Mouse (Mus musculus) liver, embryonic 14.5 days (tissue): ENCODE results near the gene Pars2. TPM values are rescaled to one million over a fixed set of nuclear protein-coding genes. Genes with fewer than 3 reads are reported as not detected.

Experiments
- ATAC-seq: fragments of 200-750 bp; cut with Nextera tagmentation; 2 replicates; pipeline ENCODE4 v1.8.0; 2017; ENCODE audit warnings: moderate number of reproducible peaks, mild to moderate bottlenecking, moderate library complexity; ENCODE audit not compliant: insufficient read depth
- DNase-seq, 3 experiments: peaks; one replicate each; pipeline ENCODE4 v3.0.0-alpha.2; 2012 to 2013; ENCODE audit warnings: low read depth in 3 of 3, low spot score in 3 of 3
- H3K27ac ChIP-seq: fragments of 300-500 bp; sonication (generic); 2 replicates; pipeline ENCODE4 v1.5.1; 2014; ENCODE audit warnings: moderate library complexity, mild to moderate bottlenecking, control low read depth, inconsistent platforms
- H3K27me3 ChIP-seq: fragments of 300-500 bp; sonication (generic); 2 replicates; pipeline ENCODE4 v1.6.1; 2014; ENCODE audit warnings: mild to moderate bottlenecking, low read length, moderate library complexity; ENCODE audit not compliant: control insufficient read depth, insufficient read depth
- H3K36me3 ChIP-seq: fragments of 300-500 bp; sonication (generic); replicated peaks from 2 replicates; pipeline ENCODE4 v1.6.1; 2014; ENCODE audit warnings: low read depth; ENCODE audit not compliant: control insufficient read depth, insufficient read depth
- H3K4me1 ChIP-seq, 2 experiments: fragments of 200-500 bp in 1 of 2; fragments of 300-500 bp in 1 of 2; sonication (generic) in 1 of 2; replicated peaks; 2 replicates each; pipeline ENCODE4 v1.6.1; 2012 to 2014; ENCODE audit warnings: antibody characterized with exemption in 1 of 2, inconsistent platforms in 1 of 2, low read length in 1 of 2; ENCODE audit not compliant: control insufficient read depth in 2 of 2, insufficient read depth in 2 of 2
- H3K4me2 ChIP-seq: fragments of 300-500 bp; sonication (generic); 2 replicates; pipeline ENCODE4 v1.6.1; 2014; ENCODE audit warnings: low read depth, mild to moderate bottlenecking, control low read depth, moderate library complexity
- H3K4me3 ChIP-seq, 2 experiments: fragments of 200-500 bp in 1 of 2; fragments of 300-500 bp in 1 of 2; sonication (generic) in 1 of 2; 2 replicates each; pipeline ENCODE4 v1.5.1; 2012 to 2014; ENCODE audit warnings: low read depth in 2 of 2, low read length in 2 of 2, mild to moderate bottlenecking in 2 of 2, control low read depth in 1 of 2, inconsistent platforms in 1 of 2, moderate library complexity in 1 of 2; ENCODE audit not compliant: insufficient read depth in 1 of 2
- H3K9ac ChIP-seq: fragments of 300-500 bp; sonication (generic); replicated peaks from 2 replicates; pipeline ENCODE4 v1.6.1; 2014; ENCODE audit warnings: mild to moderate bottlenecking, control low read depth, moderate library complexity
- H3K9me3 ChIP-seq: fragments of 300-500 bp; sonication (generic); 2 replicates; pipeline ENCODE4 v1.6.1; 2016; ENCODE audit warnings: low read length, mixed read lengths; ENCODE audit not compliant: control insufficient read depth
- CTCF ChIP-seq: IDR thresholded peaks from 2 replicates; pipeline ENCODE4 v1.5.1; 2016; ENCODE audit warnings: antibody characterized with exemption, low read depth, control low read depth
- EP300 ChIP-seq: IDR thresholded peaks from 2 replicates; pipeline ENCODE4 v1.6.1; 2016; ENCODE audit warnings: antibody characterized with exemption, low read depth
- WGBS: fragments of 180-500 bp; shearing (Covaris S2); extraction: QIAGEN DNeasy Blood & Tissue Kit; methylation state at CpG from one replicate; pipeline ENCODE4 v1.1.7; 2014; ENCODE audit not compliant: insufficient replicate concordance; 5-methylcytosine and 5-hydroxymethylcytosine counted together
- polyA plus RNA-seq, 2 experiments: library from polyadenylated mRNA; depleted of rRNA in 1 of 2; stranded (reverse) in 1 of 2; unstranded in 1 of 2; fragments of >200 nt; fragmentation: Nextera tagmentation in 1 of 2; extraction: Ambion mirVana in 1 of 2; gene quantifications; 2 replicates each; pipeline versions ENCODE4 v1.2.1 to v1.2.3; 2012 to 2014

Pars2 gene
- polyA plus RNA-seq, 2 experiments: 3.9 to 4.3 TPM

DNA sequence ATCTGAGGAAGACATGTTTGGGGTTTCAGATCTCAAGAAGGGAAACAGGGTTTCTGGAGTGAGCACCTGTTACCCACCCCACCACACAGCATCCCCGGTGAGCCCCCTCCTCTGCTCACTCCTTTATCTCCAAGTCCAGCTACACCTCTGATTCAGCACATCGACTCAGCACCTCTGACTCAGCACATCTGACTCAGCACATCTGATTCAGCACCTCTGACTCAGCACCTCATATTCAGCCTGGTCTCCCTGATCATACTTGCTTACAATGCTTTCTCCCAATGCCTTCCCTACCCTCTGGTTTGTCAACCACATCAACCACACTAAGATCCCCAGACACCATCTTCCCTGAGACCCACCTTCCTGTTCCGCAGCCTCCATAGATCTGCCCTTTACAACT is 37.3 kb upstream of the Pars2 start:
- H3K9me3 ChIP-seq: no peaks in the 10 kb centered on the region
- H3K27ac ChIP-seq: peak overlapping the region; percentile 87
- 33% methylated on average over 3 of the region's 3 CpGs for WGBS
- H3K4me3 ChIP-seq: peak overlapping the region in 1 of 2 experiments; percentile 27; a peak in 1 of 4 replicates
- TF ChIP-seq EP300: peak; percentile 94
- TF ChIP-seq CTCF: no peak
- peak; percentile 72 to 77 (median 77) for DNase-seq
- peaks cover 20 to 22% of the 10 kb centered on the region in 2 experiments for H3K4me1 ChIP-seq
- peak overlapping the region; percentile 74 for H3K4me2 ChIP-seq
- peak overlapping the region; percentile 74 for H3K9ac ChIP-seq
- ATAC-seq: peak; percentile 83
- no peaks in the 10 kb centered on the region for H3K36me3 ChIP-seq
- peaks cover 5% of the 10 kb centered on the region for H3K27me3 ChIP-seq

DNA sequence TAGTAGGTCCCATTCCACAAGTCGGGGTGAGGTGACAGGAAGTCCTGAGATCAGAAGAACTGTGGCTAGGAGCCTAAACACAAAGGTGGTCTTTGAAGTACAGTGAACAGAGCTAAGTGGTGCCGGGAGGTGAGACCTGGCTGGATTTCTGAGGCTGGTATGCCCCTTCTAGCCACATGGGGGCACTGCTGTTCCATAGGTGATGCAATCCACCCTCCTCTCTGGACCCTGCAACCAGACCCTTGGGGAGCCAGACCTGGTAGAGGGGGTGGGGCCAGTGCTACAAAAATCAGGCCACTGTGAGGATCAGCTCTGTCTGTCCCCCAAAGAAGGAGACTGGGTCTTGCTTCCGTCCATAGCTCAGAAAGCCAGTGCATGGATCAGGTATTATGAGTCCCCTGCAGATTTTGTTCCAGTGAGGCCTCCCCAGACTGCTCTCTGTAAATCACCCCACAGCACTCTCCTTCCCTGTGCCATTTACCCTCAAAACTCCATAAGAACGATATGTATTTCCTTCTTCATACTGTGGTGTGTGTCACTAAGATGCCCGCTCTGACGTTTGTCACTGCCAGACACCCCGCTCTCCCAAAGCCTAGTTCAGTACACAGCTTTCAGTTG is 36.6 kb upstream of the Pars2 start:
- peak overlapping the region; percentile 74 for H3K9ac ChIP-seq
- no peaks in the 10 kb centered on the region for H3K36me3 ChIP-seq
- 43% methylated on average over 7 of the region's 7 CpGs for WGBS
- H3K27me3 ChIP-seq: peaks cover 5% of the 10 kb centered on the region
- DNase-seq: peak; percentile 38 to 51 (median 44)
- peak overlapping the region; percentile 74 for H3K4me2 ChIP-seq
- H3K27ac ChIP-seq: peak overlapping the region; percentile 87
- peak; percentile 69 for ATAC-seq
- H3K4me1 ChIP-seq: peaks cover 20 to 22% of the 10 kb centered on the region in 2 experiments
- no peaks in the 10 kb centered on the region for H3K9me3 ChIP-seq
- H3K4me3 ChIP-seq: no peak overlapping the region; a peak in 1 of 4 replicates
- TF ChIP-seq CTCF: peak; percentile 97
- peak; percentile 25; the same call in 1 of the 2 replicates for TF ChIP-seq EP300

DNA sequence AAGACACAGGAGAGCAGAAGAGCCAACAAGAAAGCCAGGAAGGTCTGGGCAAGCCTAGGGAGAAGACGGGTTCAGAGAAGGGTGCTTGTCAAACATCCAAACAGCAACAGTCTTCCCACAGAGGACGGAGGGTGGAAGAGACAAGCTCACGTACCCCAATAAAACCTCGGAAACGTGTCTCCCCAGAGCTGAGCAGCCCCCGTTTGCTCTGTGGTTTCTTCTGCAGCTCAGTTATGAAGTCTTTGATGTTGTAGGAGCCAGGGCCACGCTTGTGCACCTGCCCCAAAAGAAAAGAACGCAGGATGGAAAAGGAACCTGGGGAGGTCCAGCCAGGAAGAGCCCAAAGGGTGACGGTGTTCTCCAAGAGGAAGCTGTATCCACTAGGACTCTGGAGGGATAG is 36.0 kb upstream of the Pars2 start:
- no peak overlapping the region for H3K4me3 ChIP-seq
- H3K27ac ChIP-seq: no peak overlapping the region
- H3K36me3 ChIP-seq: no peaks in the 10 kb centered on the region
- ATAC-seq (no peak), DNase-seq (no peak)
- H3K9ac ChIP-seq: no peak overlapping the region
- 62% methylated on average over 9 of the region's 9 CpGs for WGBS
- H3K4me2 ChIP-seq: no peak overlapping the region
- H3K4me1 ChIP-seq: peaks cover 20 to 22% of the 10 kb centered on the region in 2 experiments
- no peaks in the 10 kb centered on the region for H3K9me3 ChIP-seq
- peaks cover 5% of the 10 kb centered on the region for H3K27me3 ChIP-seq
- TF ChIP-seq CTCF: no peak
- TF ChIP-seq EP300: no peak

DNA sequence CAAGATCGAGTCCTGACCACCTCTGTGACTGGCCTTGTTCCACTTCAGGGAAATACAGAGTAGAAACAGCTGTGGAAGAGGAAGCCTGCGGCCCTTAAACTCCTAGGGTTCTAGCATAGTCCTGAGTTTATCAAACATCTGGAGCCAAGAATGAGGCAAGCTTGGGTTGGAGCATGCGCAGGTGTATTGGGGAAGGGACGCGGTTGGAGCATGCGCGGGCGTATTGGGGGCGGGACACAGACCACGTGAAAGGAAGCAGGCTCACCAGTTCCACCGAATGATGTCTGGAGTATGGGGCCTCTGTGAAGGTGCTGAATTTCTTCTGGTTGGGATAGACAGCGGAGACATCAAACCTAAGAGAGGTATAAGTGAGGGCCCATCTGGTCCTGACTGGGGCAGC is 35.2 kb upstream of the Pars2 start:
- H3K9me3 ChIP-seq: no peaks in the 10 kb centered on the region
- no peak overlapping the region for H3K27ac ChIP-seq
- no peaks in the 10 kb centered on the region for H3K36me3 ChIP-seq
- H3K9ac ChIP-seq: no peak overlapping the region
- ATAC-seq (no peak), DNase-seq (no peak)
- no peak overlapping the region for H3K4me3 ChIP-seq
- TF ChIP-seq EP300 (no peak), CTCF (no peak)
- WGBS: 65% methylated on average over 12 of the region's 12 CpGs
- peaks cover 5% of the 10 kb centered on the region for H3K27me3 ChIP-seq
- H3K4me2 ChIP-seq: no peak overlapping the region
- H3K4me1 ChIP-seq: peaks cover 20 to 22% of the 10 kb centered on the region in 2 experiments

DNA sequence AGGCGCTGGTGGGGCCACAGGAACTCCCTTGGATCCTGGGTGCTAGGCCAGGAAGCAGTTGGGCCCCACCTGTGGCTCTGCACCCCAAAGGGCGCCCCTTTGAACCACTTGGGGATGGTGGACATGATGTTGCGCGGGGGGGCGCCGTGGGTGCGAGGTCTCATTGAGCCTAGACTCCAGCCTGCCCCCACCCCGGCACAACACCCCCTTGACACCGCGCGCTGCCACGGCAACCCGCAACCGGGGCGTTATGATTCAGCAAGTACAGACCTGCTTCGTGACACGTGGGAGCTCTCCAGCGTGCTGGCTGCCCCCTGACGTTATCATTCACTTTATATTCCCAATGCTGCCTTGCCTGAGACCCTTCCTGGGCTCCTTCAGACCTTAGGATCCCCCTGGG is 33.8 kb upstream of the Pars2 start, which contains the start of gene Lexm:
Lexm (minus strand) TSS at position 186 of the 400 bp plus-strand sequence.
- DNase-seq: no peak
- peaks cover 10% of the 10 kb centered on the region for H3K27me3 ChIP-seq
- H3K4me3 ChIP-seq: no peak within 1 kb of the TSS
- peak within 1 kb of the TSS; percentile 40 for H3K4me2 ChIP-seq
- H3K27ac ChIP-seq: no peak within 1 kb of the TSS
- WGBS: 3% methylated on average over 18 of the region's 19 CpGs
- no peaks in the 10 kb centered on the region for H3K36me3 ChIP-seq
- no peak within 1 kb of the TSS for H3K9ac ChIP-seq
- H3K9me3 ChIP-seq: no peaks in the 10 kb centered on the region
- ATAC-seq: no peak
- TF ChIP-seq EP300 (no peak), CTCF (no peak)
- H3K4me1 ChIP-seq: peaks cover 20 to 22% of the 10 kb centered on the region in 2 experiments
